Mouse (Mus musculus) layer of hippocampus, postnatal 25 days (tissue): ENCODE measurements around the gene Gm20911. TPM values are rescaled to one million over a fixed set of nuclear protein-coding genes. Genes with fewer than 3 reads are reported as not detected.
"Not testable (repeated sequence)": the region's sequence is repeated elsewhere in the genome, so short reads cannot be mapped to it uniquely, and the experiment has no call there.

ENCODE experiments used
- DNase-seq, 2 experiments: peaks; one replicate each; pipeline ENCODE4 v3.0.0; 2022; ENCODE audit warnings: mixed read lengths in 2 of 2, low spot score in 1 of 2; ENCODE audit errors: extremely low spot score in 1 of 2
- total RNA-seq, 2 experiments: library from RNA; stranded (reverse); gene quantifications; 2 replicates each; pipeline ENCODE4 v1.2.3; 2021

Gene Gm20911
- total RNA-seq: not detected

- not testable (repeated sequence) for DNase-seq
Observed at GRCm38 (mm10) chrY:81457707-81458106, at the start of gene Gm20911. TSS of gene Gm20911 (plus strand) at chrY:81458007.
